Mouse (Mus musculus) heart, embryonic 15.5 days (tissue): ENCODE measurements at regions not wholly inside any gene's neighbourhood (a gene's known extent, or its start where the extent isn't known, plus 50 kb on each side); places are given as distances from the start of the nearest gene placed in this dataset.

ENCODE experiments used
- ATAC-seq: fragments of 200-750 bp; cut with Nextera tagmentation; replicated peaks from 2 replicates; pipeline ENCODE4 v1.8.0; 2017; ENCODE audit warnings: low read depth, moderate TSS enrichment; ENCODE audit not compliant: insufficient number of reproducible peaks, insufficient read depth, low FRiP score
- H3K27ac ChIP-seq: fragments of 300-500 bp; sonication (generic); 2 replicates; pipeline ENCODE4 v1.5.1; 2015; ENCODE audit warnings: mild to moderate bottlenecking, inconsistent platforms
- H3K27me3 ChIP-seq: fragments of 300-500 bp; sonication (generic); 2 replicates; pipeline ENCODE4 v1.6.1; 2015; ENCODE audit warnings: inconsistent platforms
- H3K36me3 ChIP-seq: fragments of 300-500 bp; sonication (generic); 2 replicates; pipeline ENCODE4 v1.6.1; 2015; ENCODE audit warnings: mild to moderate bottlenecking, inconsistent platforms
- H3K4me1 ChIP-seq: fragments of 300-500 bp; sonication (generic); replicated peaks from 2 replicates; pipeline ENCODE4 v1.6.1; 2015; ENCODE audit warnings: inconsistent platforms
- H3K4me2 ChIP-seq: fragments of 300-500 bp; sonication (generic); 2 replicates; pipeline ENCODE4 v1.6.1; 2015; ENCODE audit warnings: inconsistent platforms, mild to moderate bottlenecking, moderate library complexity
- H3K4me3 ChIP-seq: fragments of 300-500 bp; sonication (generic); 2 replicates; pipeline ENCODE4 v1.5.1; 2015; ENCODE audit warnings: mild to moderate bottlenecking, inconsistent platforms
- H3K9ac ChIP-seq: fragments of 300-500 bp; sonication (generic); 2 replicates; pipeline ENCODE4 v1.6.1; 2015; ENCODE audit warnings: mild to moderate bottlenecking, inconsistent platforms
- H3K9me3 ChIP-seq: fragments of 300-500 bp; sonication (generic); replicated peaks from 2 replicates; pipeline ENCODE4 v1.6.1; 2016; ENCODE audit warnings: inconsistent platforms
- WGBS: fragments of 180-500 bp; shearing (Covaris S2); methylation state at CpG from one replicate; pipeline ENCODE4 v1.1.7; 2015; ENCODE audit warnings: mixed read lengths; 5-methylcytosine and 5-hydroxymethylcytosine counted together

DNA sequence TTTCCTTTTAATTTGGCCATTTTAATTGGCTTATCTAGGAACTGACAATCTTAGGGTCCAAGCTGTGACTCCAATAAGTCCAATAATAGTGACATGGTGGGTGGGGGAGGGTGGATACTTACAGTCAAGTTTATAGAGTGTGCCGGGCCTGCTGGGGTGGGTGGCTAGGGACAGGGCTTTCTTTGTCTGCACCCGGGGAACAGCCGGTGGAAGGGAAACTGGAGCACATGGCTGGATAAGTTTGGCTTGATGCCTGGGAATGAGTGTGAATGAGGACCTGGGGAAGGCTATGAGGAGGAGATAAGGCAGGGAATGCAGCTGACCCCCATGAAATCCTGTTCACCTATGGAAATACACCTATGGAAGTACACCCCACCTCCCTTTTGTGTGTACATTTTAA lies 81.7 kb upstream of the Cers4 start:
- Histone ChIP-seq H3K4me3 (no peak overlapping the region), H3K4me2 (no peak overlapping the region), H3K4me1 (peaks cover 17% of the 10 kb centered on the region), H3K9ac (no peak overlapping the region), H3K36me3 (no peaks in the 10 kb centered on the region), H3K27me3 (no peaks in the 10 kb centered on the region), H3K9me3 (no peaks in the 10 kb centered on the region), H3K27ac (peak overlapping the region; percentile 26; the same call in 1 of the 2 replicates)
- 20% methylated on average over 3 of the region's 3 CpGs for WGBS
- ATAC-seq = peak; percentile 45; the same call in 1 of the 2 replicates

DNA sequence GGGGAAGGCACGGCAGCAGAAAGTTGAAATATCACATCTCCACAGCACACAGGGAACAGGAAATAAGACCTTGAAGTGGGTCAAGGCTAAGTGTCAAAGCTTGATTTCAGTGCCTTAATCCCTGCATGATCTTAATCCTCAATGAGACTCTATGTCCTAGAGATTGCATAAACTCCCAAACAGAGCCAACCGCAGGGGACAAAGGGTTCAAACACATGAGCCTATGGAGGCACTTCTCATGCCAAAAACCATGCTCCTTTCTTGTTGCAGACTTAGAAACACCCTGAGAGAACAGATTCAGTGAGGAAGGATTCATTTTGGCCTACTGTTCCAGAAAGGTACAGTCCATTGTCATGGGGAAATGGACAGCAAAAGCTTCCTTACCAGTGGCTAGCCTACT lies 81.0 kb upstream of the Cers4 start:
- Histone ChIP-seq H3K4me1 (peaks cover 17% of the 10 kb centered on the region), H3K9ac (no peak overlapping the region), H3K4me2 (no peak overlapping the region), H3K4me3 (no peak overlapping the region), H3K27me3 (no peaks in the 10 kb centered on the region), H3K36me3 (no peaks in the 10 kb centered on the region), H3K9me3 (no peaks in the 10 kb centered on the region), H3K27ac (no peak overlapping the region)
- 70% methylated on average over 2 of the region's 2 CpGs for WGBS
- no peak for ATAC-seq

DNA sequence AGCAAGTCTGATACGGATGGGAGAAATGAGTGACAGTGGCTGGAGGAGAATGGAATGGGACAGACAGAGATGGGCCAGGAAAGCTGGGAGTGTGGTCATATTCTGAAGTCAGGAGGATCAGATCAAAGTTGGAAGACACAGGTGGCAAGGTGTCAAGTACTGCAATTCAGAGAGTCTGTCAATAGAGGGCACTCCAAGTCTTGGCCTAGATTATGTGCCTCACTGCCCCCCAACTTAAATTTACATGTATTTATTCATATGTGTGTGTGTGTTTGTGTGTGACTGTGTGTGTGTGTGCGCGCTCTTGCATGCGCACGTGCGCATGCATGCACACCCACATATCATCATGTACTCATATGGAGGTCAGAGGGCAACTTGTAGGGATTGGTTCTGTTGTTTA lies 79.6 kb upstream of the Cers4 start:
- 45% methylated on average over 6 of the region's 6 CpGs for whole genome bisulfite sequencing
- Histone ChIP-seq H3K4me3 (no peak overlapping the region), H3K4me1 (peaks cover 17% of the 10 kb centered on the region), H3K9me3 (no peaks in the 10 kb centered on the region), H3K36me3 (no peaks in the 10 kb centered on the region), H3K9ac (no peak overlapping the region), H3K4me2 (no peak overlapping the region), H3K27me3 (no peaks in the 10 kb centered on the region), H3K27ac (no peak overlapping the region)
- no peak for ATAC-seq

DNA sequence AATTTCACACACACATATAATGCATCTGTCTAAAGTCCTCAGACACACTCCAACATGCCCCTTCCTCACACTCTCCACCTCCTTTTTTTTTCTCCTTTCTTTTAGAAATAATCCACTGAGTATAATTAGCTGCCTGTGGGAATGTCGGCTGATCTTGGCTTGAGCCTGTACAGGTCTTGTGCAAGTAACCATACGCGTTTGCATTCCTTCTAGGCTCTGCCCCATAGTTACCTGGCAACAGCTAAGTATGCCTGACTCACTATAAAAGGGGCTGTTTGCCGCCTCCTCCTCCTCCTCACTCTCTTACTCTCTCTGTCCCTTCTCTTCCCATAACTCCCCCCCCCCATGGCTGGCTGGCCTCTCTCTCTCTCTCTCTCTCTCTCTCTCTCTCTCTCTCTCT lies 79.1 kb upstream of the Cers4 start:
- Histone ChIP-seq H3K4me2 (no peak overlapping the region), H3K4me3 (no peak overlapping the region), H3K9me3 (no peaks in the 10 kb centered on the region), H3K27ac (no peak overlapping the region), H3K9ac (no peak overlapping the region), H3K36me3 (no peaks in the 10 kb centered on the region), H3K4me1 (peaks cover 17% of the 10 kb centered on the region), H3K27me3 (no peaks in the 10 kb centered on the region)
- ATAC-seq = 0 out of 2 replicates have a peak, but pooled peaks have one; percentile 33
- 27% methylated on average over 4 of the region's 4 CpGs for WGBS

DNA sequence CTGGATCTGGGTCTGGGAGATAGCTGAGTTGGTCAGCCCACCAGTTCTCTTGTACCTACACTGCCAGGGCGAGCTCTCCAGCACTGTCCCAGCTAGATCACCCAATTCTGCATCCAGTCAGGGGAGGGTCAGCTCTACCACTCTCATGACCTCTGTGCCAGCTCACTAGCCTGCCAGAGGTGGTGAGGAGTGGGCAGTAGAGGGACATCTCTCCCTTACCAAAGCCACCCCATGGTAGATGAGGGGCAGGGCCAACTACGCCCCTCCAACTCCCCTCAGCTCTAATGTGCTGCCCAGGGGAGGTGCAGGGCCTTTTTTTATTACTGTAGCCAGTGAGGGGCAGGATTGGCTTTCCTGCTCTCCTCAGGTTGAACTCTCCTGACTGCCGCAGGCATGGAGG lies 75.7 kb upstream of the Cers4 start:
- ATAC-seq = no peak
- Histone ChIP-seq H3K4me2 (no peak overlapping the region), H3K9me3 (no peaks in the 10 kb centered on the region), H3K4me1 (peaks cover 7% of the 10 kb centered on the region), H3K36me3 (no peaks in the 10 kb centered on the region), H3K27ac (no peak overlapping the region), H3K4me3 (no peak overlapping the region), H3K27me3 (no peaks in the 10 kb centered on the region), H3K9ac (no peak overlapping the region)
- WGBS = 68% methylated on average over 3 of the region's 3 CpGs

DNA sequence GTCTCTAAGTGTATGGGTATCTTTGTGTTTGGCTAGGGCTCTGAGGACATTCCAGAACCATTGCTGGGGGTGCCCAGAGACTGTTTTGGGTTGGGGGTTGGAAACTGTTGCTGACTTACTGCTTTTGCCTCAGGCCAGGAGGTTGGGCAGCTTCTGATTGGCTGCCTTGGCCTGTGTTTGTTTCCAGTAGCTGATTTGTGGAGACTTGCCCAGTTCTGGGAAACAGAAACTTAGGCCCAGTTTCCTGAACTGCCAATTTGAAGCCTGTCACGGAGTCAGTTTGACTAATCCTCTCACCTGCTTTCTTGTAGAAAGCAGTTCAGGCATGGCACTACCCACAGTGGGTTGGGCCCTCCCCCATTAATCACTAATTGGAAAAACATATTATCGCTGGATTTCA lies 59.7 kb upstream of the Cers4 start:
- no peak overlapping the region for H3K9ac ChIP-seq
- H3K4me3 ChIP-seq = no peak overlapping the region
- H3K27me3 ChIP-seq = no peaks in the 10 kb centered on the region
- no peaks in the 10 kb centered on the region for H3K36me3 ChIP-seq
- ATAC-seq = no peak
- no peak overlapping the region for H3K27ac ChIP-seq
- WGBS = 88% methylated on average over 2 of the region's 2 CpGs
- no peak overlapping the region for H3K4me2 ChIP-seq
- no peaks in the 10 kb centered on the region for H3K4me1 ChIP-seq
- no peaks in the 10 kb centered on the region for H3K9me3 ChIP-seq

DNA sequence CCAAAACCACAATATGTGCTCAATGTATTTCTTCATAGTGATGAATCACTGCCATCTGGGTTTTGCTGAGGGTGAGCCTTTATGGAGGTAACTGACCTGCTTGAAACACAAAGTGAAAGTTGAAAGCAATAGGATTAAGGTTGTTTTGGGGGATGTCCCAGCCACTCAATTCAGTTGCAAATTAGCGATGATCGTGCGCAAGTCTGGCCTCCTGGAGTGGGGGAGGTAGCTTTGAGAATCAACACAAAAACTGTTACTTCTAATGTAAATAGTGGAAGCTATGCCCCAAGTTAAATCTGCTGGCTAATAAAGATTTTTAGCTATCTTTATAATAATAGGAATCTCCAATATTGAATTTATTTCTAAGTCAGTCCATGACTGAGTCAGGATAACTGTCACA lies 56.3 kb upstream of the Cers4 start:
- no peak overlapping the region for H3K9ac ChIP-seq
- WGBS = 90% methylated on average over 3 of the region's 3 CpGs
- H3K27me3 ChIP-seq = no peaks in the 10 kb centered on the region
- no peak overlapping the region for H3K4me3 ChIP-seq
- no peak for ATAC-seq
- H3K27ac ChIP-seq = no peak overlapping the region
- H3K4me2 ChIP-seq = no peak overlapping the region
- no peaks in the 10 kb centered on the region for H3K4me1 ChIP-seq
- H3K36me3 ChIP-seq = no peaks in the 10 kb centered on the region
- H3K9me3 ChIP-seq = no peaks in the 10 kb centered on the region
